Mouse (Mus musculus) brain, embryonic 14.5 days (tissue): ENCODE data around the gene Nemf.

Source experiments
- CTCF ChIP-seq: fragments of 200-500 bp; IDR thresholded peaks from 2 replicates; pipeline ENCODE4 v1.5.1; 2012; ENCODE audit warnings: inconsistent platforms, mild to moderate bottlenecking, moderate library complexity, borderline replicate concordance; ENCODE audit not compliant: insufficient read depth, insufficient read length; ENCODE audit errors: extremely low read depth
- POLR2A ChIP-seq: fragments of 200-500 bp; IDR thresholded peaks from 2 replicates; pipeline ENCODE4 v1.6.1; 2012; ENCODE audit warnings: mild to moderate bottlenecking, inconsistent platforms, borderline replicate concordance; ENCODE audit not compliant: poor library complexity, insufficient read depth, insufficient read length, severe bottlenecking; ENCODE audit errors: extremely low read depth

DNA sequence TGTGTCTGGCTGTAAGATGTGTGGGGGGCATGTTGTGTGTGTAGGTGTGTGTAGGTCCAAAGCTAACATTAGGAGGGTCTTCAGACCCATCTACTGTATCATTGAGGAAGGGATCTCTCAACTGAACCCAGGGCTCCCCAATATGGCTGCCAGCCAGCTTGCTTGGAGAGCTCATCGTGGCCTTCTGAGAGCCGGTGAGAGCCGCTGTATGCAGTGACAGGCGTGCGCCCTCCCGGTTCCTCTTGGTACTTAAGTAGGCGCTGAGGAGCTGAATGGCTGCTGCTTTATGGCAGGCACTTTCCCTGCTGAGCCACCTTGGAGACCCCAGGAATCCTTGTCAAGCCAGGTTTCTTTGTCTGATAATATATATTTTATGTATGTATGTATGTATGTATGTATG, 50.6 kb downstream of the Nemf start:
- TF ChIP-seq CTCF (no peak), POLR2A (no peak)
